Mouse (Mus musculus): ENCODE data around the gene Gm10057. TPM values are rescaled to one million over a fixed set of nuclear protein-coding genes. Genes with fewer than 3 reads are reported as not detected.

Gene Gm10057
- not detected for polyA plus RNA-seq (2014; fragmentation: Illumina TruSeq; extraction: RNeasy Lipid Tissue Mini Kit (QIAGEN cat#74804); ENCODE audit: low read depth, low replicate concordance)

GRCm38 (mm10) chrX:154054939-154055338 lies at the start of gene Gm10057:
Gm10057 (minus strand) TSS chrX:154055039.

DNA sequence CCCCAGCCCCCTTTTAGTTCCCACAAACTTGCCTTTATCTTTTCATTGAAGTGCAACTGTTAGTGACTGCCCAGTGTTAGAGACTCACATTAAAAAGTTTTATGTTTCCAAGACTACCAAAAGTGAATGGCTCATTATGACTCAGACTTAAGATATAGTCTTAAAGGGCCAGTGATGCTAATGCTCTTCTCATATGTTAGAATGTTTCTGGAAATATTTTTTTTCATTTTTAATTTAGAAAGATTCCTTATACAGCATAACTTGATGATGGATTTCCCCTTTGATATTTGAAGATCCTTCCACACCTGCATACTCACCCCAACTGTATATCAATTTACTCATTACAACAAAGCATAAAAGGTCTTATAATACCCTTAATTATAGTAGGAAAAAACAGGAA lies 21.1 kb downstream of the Gm10057 start, which contains the start of gene 4921511M17Rik:
4921511M17Rik (minus strand) TSS at position 101 of the 400 bp plus-strand sequence.

GRCm38 (mm10) chrX:154012540-154012939 lies 42.3 kb downstream of the Gm10057 start, which contains the start of gene Samt1:
Samt1 (minus strand) TSS chrX:154012640.

Other genes starting within 250 kb of the Gm10057 start
- gene Spin2c, start 222.8 kb downstream of the Gm10057 start, polyA plus RNA-seq (2014; fragmentation: Illumina TruSeq; extraction: RNeasy Lipid Tissue Mini Kit (QIAGEN cat#74804); ENCODE audit: low read depth, low replicate concordance): 2.5 TPM
- gene Samt1, start 42.4 kb downstream of the Gm10057 start, polyA plus RNA-seq (2014; fragmentation: Illumina TruSeq; extraction: RNeasy Lipid Tissue Mini Kit (QIAGEN cat#74804); ENCODE audit: low read depth, low replicate concordance): not detected
- gene 4921511M17Rik, start 21.2 kb downstream of the Gm10057 start, polyA plus RNA-seq (2014; fragmentation: Illumina TruSeq; extraction: RNeasy Lipid Tissue Mini Kit (QIAGEN cat#74804); ENCODE audit: low read depth, low replicate concordance): not detected
- not detected for gene Gm15140, start 65.6 kb upstream of the Gm10057 start, polyA plus RNA-seq (2014; fragmentation: Illumina TruSeq; extraction: RNeasy Lipid Tissue Mini Kit (QIAGEN cat#74804); ENCODE audit: low read depth, low replicate concordance)